Mouse (Mus musculus): ENCODE results near the gene Eif4a2.

DNA sequence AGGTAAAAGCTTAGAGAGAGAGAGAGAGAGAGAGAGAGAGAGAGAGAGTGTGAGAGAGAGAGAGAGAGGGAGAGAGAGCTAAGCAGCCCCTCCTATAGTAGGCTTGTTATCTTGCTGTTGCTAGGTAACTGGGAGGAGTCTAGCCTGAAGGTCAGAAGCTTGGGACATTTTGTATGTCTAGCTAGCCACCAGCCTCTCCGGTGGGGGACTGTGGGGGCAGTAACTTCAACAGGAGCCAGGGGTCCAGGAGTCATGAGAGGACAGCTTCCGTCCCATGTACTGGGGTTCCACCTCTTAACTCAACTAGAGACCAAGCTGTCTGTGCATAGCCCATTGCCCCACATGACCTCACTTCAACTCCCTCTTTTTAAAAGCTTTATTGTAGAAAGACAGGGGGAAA is 51.7 kb downstream of the Eif4a2 start:
- TF ChIP-seq CTCF (conservative IDR thresholded peaks at IDR 0.05; ENCODE audit: low read length) (no peak), POU5F1 (IDR thresholded peaks at IDR 0.05; ENCODE audit: borderline replicate concordance, low read length) (no peak), NANOG (IDR thresholded peaks at IDR 0.05; ENCODE audit: borderline replicate concordance, low read length) (no peak)

Measured in E14TG2a.4 (cell line).